Mouse (Mus musculus): ENCODE measurements around the gene Erc2. TPM values are rescaled to one million over a fixed set of nuclear protein-coding genes. Genes with fewer than 3 reads are reported as not detected.

The Erc2 gene
- polyA plus RNA-seq, 1 experiment from 2014 or later: 2.5 TPM

- ATAC-seq (no peak), DNase-seq (ENCODE audit: low read depth, low spot score) (no peak)
- no peak for TF ChIP-seq CTCF (IDR thresholded peaks at IDR 0.05)
- ChIA-PET CTCF (no interaction called here), POLR2A (no interaction called here)
- in situ Hi-C loops (cut with MboI; ENCODE audit: low pct_unique_long_range_greater_than_20kb): no loop called here
- no peaks in the 10 kb centered on the region for H3K27me3 ChIP-seq
These were observed 609.0 kb downstream of the Erc2 start for GRCm38 (mm10) chr14:28231241-28231640.

DNA sequence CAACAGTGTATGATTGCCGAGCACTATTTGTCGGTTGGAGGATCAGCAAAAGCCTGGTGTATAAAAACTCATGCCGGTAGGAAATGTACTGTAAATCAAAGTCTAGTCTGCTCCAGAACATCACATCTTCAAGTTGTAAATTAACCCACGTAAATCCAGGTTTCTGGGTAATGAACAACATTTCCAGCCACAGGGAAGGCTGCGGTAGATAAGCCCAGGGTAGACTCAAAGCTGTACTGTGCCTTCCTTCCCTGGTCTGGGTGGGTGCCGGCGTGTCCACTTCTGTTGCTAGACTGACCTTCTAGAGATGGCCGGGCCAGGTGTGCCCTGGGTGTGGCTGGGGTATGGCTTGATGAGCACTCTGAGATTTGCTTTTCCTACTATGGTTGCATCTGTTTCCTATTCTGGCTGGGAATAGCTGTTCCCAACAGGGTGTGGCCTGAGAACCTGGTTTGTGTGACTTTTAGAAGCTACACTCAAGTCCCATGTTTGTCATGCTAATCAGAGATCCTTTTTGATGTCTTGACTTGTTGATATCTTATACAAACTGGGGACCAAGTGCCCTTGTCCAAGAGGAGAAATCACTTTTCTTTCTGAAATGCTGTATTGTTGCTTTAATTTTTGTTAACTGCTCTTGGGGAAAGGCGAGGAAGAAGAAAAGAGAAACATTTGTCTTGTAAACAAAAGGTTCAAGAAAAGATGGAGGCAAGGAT, 616.3 kb downstream of the Erc2 start:
- ATAC-seq (peak; percentile 67), DNase-seq (ENCODE audit: low read depth, low spot score) (peak; percentile 46)
- no peaks in the 10 kb centered on the region for H3K27me3 ChIP-seq
- in situ Hi-C loops (cut with MboI; ENCODE audit: low pct_unique_long_range_greater_than_20kb): no loop called here
- TF ChIP-seq CTCF (IDR thresholded peaks at IDR 0.05): no peak
- POLR2A ChIA-PET: interaction anchor here (1.1 kb wide), 1 partner anchor 19 kb away, joined by 3 read pairs; no protein-coding TSS in a partner anchor
- CTCF ChIA-PET: interaction anchor here (1.4 to 2.3 kb wide), 2 partner anchors 9 to 10 kb away, joined by 5 to 10 read pairs; no protein-coding TSS in a partner anchor

DNA sequence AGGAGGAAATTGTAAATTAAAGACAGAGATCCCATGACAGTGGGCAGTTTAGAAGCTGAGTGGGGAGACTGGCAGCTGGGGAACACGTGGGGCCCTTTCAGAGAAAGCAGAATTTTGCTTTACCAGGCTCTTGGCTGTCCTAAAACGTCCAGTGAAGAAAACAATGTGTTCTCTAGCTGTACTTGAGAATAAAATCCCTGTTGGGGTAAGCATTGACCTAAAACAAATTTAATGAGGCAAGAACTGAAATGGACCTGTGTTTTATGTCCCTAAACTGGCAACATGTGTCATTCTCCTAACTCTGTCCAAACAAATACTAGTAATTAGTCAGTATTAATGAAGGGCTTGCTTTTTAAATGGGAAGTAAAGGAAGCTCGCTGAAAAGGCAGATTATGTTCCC, 617.9 kb downstream of the Erc2 start:
- ChIA-PET POLR2A (no interaction called here), CTCF (interaction anchor here (2.3 kb wide), 1 partner anchor 11 kb away, joined by 10 read pairs; no protein-coding TSS in a partner anchor)
- in situ Hi-C loops (cut with MboI; ENCODE audit: low pct_unique_long_range_greater_than_20kb): no loop called here
- no peaks in the 10 kb centered on the region for H3K27me3 ChIP-seq
- DNase-seq (ENCODE audit: low read depth, low spot score): no peak
- ATAC-seq: no peak
- no peak for TF ChIP-seq CTCF (IDR thresholded peaks at IDR 0.05)

GRCm38 (mm10) chr14:28242743-28243142, 620.5 kb downstream of the Erc2 start:
- no peak for DNase-seq (ENCODE audit: low read depth, low spot score)
- CTCF ChIA-PET: interaction anchor here (0.7 to 0.8 kb wide), 2 partner anchors 9 to 284 kb away, joined by 3 read pairs; no protein-coding TSS in a partner anchor
- TF ChIP-seq CTCF (IDR thresholded peaks at IDR 0.05): no peak
- in situ Hi-C loops (cut with MboI; ENCODE audit: low pct_unique_long_range_greater_than_20kb): no loop called here
- ATAC-seq: no peak
- POLR2A ChIA-PET: no interaction called here
- no peaks in the 10 kb centered on the region for H3K27me3 ChIP-seq

- DNase-seq (ENCODE audit: low read depth, low spot score) (no peak), ATAC-seq (no peak)
- TF ChIP-seq CTCF (IDR thresholded peaks at IDR 0.05): no peak
- H3K27me3 ChIP-seq: no peaks in the 10 kb centered on the region
- in situ Hi-C loops (cut with MboI; ENCODE audit: low pct_unique_long_range_greater_than_20kb): no loop called here
- ChIA-PET CTCF (interaction anchor here (0.7 kb wide), 1 partner anchor 284 kb away, joined by 3 read pairs; no protein-coding TSS in a partner anchor), POLR2A (no interaction called here)
These were observed 621.2 kb downstream of the Erc2 start for GRCm38 (mm10) chr14:28243474-28243873.

- ChIA-PET POLR2A (no interaction called here), CTCF (no interaction called here)
- in situ Hi-C loops (cut with MboI; ENCODE audit: low pct_unique_long_range_greater_than_20kb): no loop called here
- peaks cover 3% of the 10 kb centered on the region for H3K27me3 ChIP-seq
- DNase-seq (ENCODE audit: low read depth, low spot score) (no peak), ATAC-seq (no peak)
- peak; percentile 25 for TF ChIP-seq CTCF (IDR thresholded peaks at IDR 0.05)
These were observed 640.5 kb downstream of the Erc2 start for GRCm38 (mm10) chr14:28262706-28263105.

GRCm38 (mm10) chr14:28267367-28267766, 645.1 kb downstream of the Erc2 start:
- peaks cover 7% of the 10 kb centered on the region for H3K27me3 ChIP-seq
- POLR2A ChIA-PET: no interaction called here
- no peak for TF ChIP-seq CTCF (IDR thresholded peaks at IDR 0.05)
- ATAC-seq: no peak
- CTCF ChIA-PET: interaction anchor here (1.1 kb wide), 2 partner anchors 19 to 464 kb away, joined by 3 to 4 read pairs; no protein-coding TSS in a partner anchor
- DNase-seq (ENCODE audit: low read depth, low spot score): no peak
- in situ Hi-C loops (cut with MboI; ENCODE audit: low pct_unique_long_range_greater_than_20kb): no loop called here

DNA sequence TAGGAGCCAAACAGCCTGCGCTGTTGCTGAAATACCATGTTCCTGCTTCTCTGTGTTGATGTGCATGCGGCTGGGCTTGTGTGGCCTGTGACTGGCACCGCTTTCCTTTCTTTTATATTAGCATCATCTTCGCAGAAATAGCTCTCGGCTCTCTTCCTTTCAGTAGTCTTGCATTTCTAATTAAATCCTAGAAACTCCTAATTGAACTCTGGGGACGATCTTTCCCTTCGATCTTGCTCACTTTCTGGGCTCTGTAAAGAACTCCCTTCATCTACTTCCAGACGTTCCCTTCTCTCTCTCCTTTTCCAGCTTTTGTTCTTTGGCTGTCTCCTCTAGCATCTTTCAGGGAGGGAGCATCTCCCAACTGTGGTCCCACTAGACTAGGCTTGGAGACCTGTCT, 649.6 kb downstream of the Erc2 start:
- no peak for TF ChIP-seq CTCF (IDR thresholded peaks at IDR 0.05)
- DNase-seq (ENCODE audit: low read depth, low spot score): no peak
- in situ Hi-C loops (cut with MboI; ENCODE audit: low pct_unique_long_range_greater_than_20kb): no loop called here
- ChIA-PET POLR2A (no interaction called here), CTCF (interaction anchor here (1.8 kb wide), 2 partner anchors 17 to 20 kb away, joined by 5 to 6 read pairs; no protein-coding TSS in a partner anchor)
- H3K27me3 ChIP-seq: peaks cover 5% of the 10 kb centered on the region
- ATAC-seq: no peak

- CTCF ChIA-PET: interaction anchor here (1.3 to 3.0 kb wide), 2 partner anchors 13 to 24 kb away, joined by 4 to 9 read pairs; no protein-coding TSS in a partner anchor
- POLR2A ChIA-PET: no interaction called here
- no peak for DNase-seq (ENCODE audit: low read depth, low spot score)
- H3K27me3 ChIP-seq: no peaks in the 10 kb centered on the region
- TF ChIP-seq CTCF (IDR thresholded peaks at IDR 0.05): no peak
- in situ Hi-C loops (cut with MboI; ENCODE audit: low pct_unique_long_range_greater_than_20kb): no loop called here
- ATAC-seq: no peak
These were observed 651.4 kb downstream of the Erc2 start for GRCm38 (mm10) chr14:28273669-28274068.

DNA sequence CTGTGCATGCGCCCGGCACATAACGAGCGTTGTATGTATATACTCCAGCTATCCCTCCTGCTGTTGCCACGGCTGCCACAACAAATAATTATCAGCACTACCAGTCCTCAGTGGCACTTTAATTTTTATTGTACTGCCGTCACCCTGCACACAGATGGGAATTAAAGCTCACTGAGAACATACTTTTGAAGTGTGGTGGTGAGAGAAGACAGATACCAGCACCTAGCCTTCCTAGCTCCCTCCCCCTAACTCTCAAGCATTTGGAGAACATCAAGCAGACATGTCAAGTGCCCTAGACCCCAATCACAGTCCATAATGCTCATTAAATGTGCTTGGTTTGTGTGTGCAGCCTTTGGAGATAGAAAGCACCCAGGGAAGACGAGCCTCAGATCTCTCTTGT, 652.6 kb downstream of the Erc2 start:
- in situ Hi-C loops (cut with MboI; ENCODE audit: low pct_unique_long_range_greater_than_20kb): loop anchor here (25.0 kb wide), 1 partner anchor 812 kb away; no protein-coding TSS in a partner anchor
- H3K27me3 ChIP-seq: no peaks in the 10 kb centered on the region
- no peak for ATAC-seq
- CTCF ChIA-PET: interaction anchor here (1.3 to 3.0 kb wide), 2 partner anchors 12 to 17 kb away, joined by 3 to 9 read pairs; no protein-coding TSS in a partner anchor
- POLR2A ChIA-PET: no interaction called here
- TF ChIP-seq CTCF (IDR thresholded peaks at IDR 0.05): no peak
- DNase-seq (ENCODE audit: low read depth, low spot score): no peak

GRCm38 (mm10) chr14:28278951-28279350, 656.7 kb downstream of the Erc2 start:
- ChIA-PET CTCF (no interaction called here), POLR2A (no interaction called here)
- ATAC-seq: no peak
- TF ChIP-seq CTCF (IDR thresholded peaks at IDR 0.05): no peak
- no peaks in the 10 kb centered on the region for H3K27me3 ChIP-seq
- no peak for DNase-seq (ENCODE audit: low read depth, low spot score)
- in situ Hi-C loops (cut with MboI; ENCODE audit: low pct_unique_long_range_greater_than_20kb): loop anchor here (25.0 kb wide), 1 partner anchor 808 kb away; no protein-coding TSS in a partner anchor
